Mouse (Mus musculus) midbrain, embryonic 16.5 days (tissue): ENCODE results near the gene Gmds. TPM values are rescaled to one million over a fixed set of nuclear protein-coding genes. Genes with fewer than 3 reads are reported as not detected.

Source experiments
- ATAC-seq: fragments of 200-750 bp; cut with Nextera tagmentation; 2 replicates; pipeline ENCODE4 v1.8.0; 2017; ENCODE audit warnings: moderate TSS enrichment
- H3K27ac ChIP-seq: fragments of 300-500 bp; sonication (generic); 2 replicates; pipeline ENCODE4 v1.5.1; 2014; ENCODE audit warnings: mild to moderate bottlenecking, low read length, mixed read lengths
- H3K27me3 ChIP-seq: fragments of 300-500 bp; sonication (generic); 2 replicates; pipeline ENCODE4 v1.6.1; 2014; ENCODE audit warnings: low read depth, low read length, mixed read lengths; ENCODE audit not compliant: control insufficient read depth, insufficient read depth
- H3K36me3 ChIP-seq: fragments of 300-500 bp; sonication (generic); 2 replicates; pipeline ENCODE4 v1.6.1; 2014; ENCODE audit warnings: mild to moderate bottlenecking, low read length, moderate library complexity, mixed read lengths; ENCODE audit not compliant: control insufficient read depth, insufficient read depth
- H3K4me1 ChIP-seq: fragments of 300-500 bp; sonication (generic); 2 replicates; pipeline ENCODE4 v1.6.1; 2014; ENCODE audit warnings: mild to moderate bottlenecking, low read length, mixed read lengths; ENCODE audit not compliant: control insufficient read depth, insufficient read depth
- H3K4me2 ChIP-seq: fragments of 300-500 bp; sonication (generic); 2 replicates; pipeline ENCODE4 v1.6.1; 2014; ENCODE audit warnings: mild to moderate bottlenecking, low read length, mixed read lengths
- H3K4me3 ChIP-seq: fragments of 300-500 bp; sonication (generic); 2 replicates; pipeline ENCODE4 v1.5.1; 2014; ENCODE audit warnings: low read depth, mild to moderate bottlenecking, low read length, moderate library complexity, mixed read lengths
- H3K9ac ChIP-seq: fragments of 300-500 bp; sonication (generic); 2 replicates; pipeline ENCODE4 v1.6.1; 2014; ENCODE audit warnings: low read depth, low read length, mixed read lengths
- H3K9me3 ChIP-seq: fragments of 300-500 bp; sonication (generic); replicated peaks from 2 replicates; pipeline ENCODE4 v1.6.1; 2014; ENCODE audit warnings: mild to moderate bottlenecking, low read length, mixed read lengths; ENCODE audit not compliant: control insufficient read depth, poor library complexity, severe bottlenecking
- WGBS: fragments of 180-500 bp; shearing (Covaris S2); extraction: QIAGEN DNeasy Blood & Tissue Kit; methylation state at CpG from one replicate; pipeline ENCODE4 v1.1.7; 2014; 5-methylcytosine and 5-hydroxymethylcytosine counted together
- polyA plus RNA-seq: library from polyadenylated mRNA; unstranded; fragments of >200 nt; fragmentation: Nextera tagmentation; extraction: Ambion mirVana; gene quantifications from 2 replicates; pipeline ENCODE4 v1.2.1, GENCODE M21; 2015

Gene Gmds
- polyA plus RNA-seq, 1 experiment from 2014 or later, result 34.9 TPM

DNA sequence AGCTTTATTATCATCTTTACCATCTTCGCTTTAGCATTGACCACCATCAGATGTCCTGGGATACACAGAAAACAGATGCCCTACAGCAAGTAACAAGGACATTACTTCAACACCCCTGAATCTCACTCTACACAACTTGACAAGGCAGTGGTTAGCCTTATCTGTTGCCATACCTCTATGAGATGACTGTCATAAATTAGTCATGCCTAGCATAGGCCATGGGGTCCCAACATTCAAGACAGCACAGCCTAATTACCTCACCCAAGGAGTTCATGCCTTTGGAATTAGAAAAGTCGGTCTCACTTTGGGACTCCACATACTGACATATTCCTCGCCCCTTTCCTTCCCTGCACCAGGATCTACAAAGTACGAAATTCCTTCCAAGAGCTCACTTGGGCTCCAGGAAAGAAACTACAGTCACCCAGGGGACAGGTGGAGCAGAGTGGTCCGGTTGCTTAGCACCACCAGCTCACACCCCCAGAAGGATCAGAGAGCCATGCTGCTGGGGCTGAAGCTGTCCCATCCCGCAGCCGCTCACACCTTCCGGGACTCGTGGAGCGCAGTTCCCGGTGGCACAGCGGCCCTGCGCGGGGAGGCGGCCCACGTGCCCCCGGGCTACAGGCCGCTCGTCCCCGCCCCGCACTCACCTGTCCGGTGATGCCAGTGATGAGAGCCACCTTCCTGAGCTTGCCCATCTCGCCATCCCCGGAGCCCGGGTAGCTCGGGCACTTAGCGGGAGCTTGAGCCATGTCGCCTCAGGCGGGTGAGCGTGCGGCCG is 616 bp downstream of the Gmds start:
- 5% methylated on average over 29 of the region's 32 CpGs for WGBS
- peak; percentile 6 for ATAC-seq

DNA sequence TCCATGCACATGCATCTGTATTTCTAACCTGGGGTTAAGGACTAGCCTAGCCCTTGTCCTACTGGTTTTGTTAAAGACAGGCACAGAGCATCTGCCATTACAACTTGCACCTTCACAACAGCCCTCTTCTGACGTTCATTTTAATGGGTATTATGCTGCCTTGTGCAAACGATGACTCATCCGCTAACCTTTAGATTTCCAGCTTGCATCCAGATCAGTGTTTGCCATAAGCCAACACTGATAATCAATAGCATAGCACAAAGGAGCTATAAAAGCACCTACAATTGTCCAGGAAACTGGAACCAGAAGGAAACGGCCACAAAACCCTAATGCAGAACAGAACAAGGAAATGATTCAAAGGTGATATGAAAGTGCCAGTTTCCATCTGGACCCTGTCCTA is 20.2 kb downstream of the Gmds start:
- no peak for ATAC-seq
- Histone ChIP-seq H3K4me1 (no peaks in the 10 kb centered on the region), H3K36me3 (no peaks in the 10 kb centered on the region), H3K27me3 (no peaks in the 10 kb centered on the region), H3K27ac (no peak overlapping the region), H3K9me3 (no peaks in the 10 kb centered on the region), H3K9ac (no peak overlapping the region), H3K4me2 (no peak overlapping the region), H3K4me3 (no peak overlapping the region)
- WGBS, result 85% methylated on average over 4 of the region's 4 CpGs

More for the DNA sequence above, 616 bp downstream of the Gmds start:
- H3K9me3 ChIP-seq, result no peaks in the 10 kb centered on the region
- peak overlapping the region; percentile 83 for H3K4me2 ChIP-seq
- peak overlapping the region; percentile 63 for H3K4me3 ChIP-seq
- H3K9ac ChIP-seq, result peak overlapping the region; percentile 84
- H3K27ac ChIP-seq, result peak overlapping the region; percentile 78
- H3K36me3 ChIP-seq, result no peaks in the 10 kb centered on the region
- no peaks in the 10 kb centered on the region for H3K27me3 ChIP-seq
- peaks cover 12% of the 10 kb centered on the region for H3K4me1 ChIP-seq

DNA sequence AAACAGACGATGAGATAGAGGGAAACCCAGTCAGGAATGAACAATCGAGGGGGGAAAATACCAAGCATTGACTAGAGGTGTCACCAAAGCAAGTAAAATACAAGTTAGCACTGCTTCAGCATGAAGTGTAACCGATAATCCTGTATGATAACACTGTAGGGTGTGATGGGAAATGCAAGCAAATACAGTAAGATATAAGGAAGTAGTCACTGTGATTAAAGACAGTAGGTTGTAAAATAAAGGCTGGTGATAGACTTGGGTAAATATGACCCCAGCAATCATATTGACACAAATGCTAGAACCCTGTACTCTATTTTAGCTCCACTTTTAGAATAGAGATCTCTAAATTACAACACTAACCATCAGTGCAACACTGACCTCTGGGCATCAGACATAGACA is 21.2 kb downstream of the Gmds start:
- Histone ChIP-seq H3K4me1 (no peaks in the 10 kb centered on the region), H3K27ac (no peak overlapping the region), H3K4me2 (no peak overlapping the region), H3K36me3 (no peaks in the 10 kb centered on the region), H3K9ac (no peak overlapping the region), H3K27me3 (no peaks in the 10 kb centered on the region), H3K9me3 (no peaks in the 10 kb centered on the region), H3K4me3 (no peak overlapping the region)
- no peak for ATAC-seq
- WGBS, result 87% methylated on average over 3 of the region's 3 CpGs

DNA sequence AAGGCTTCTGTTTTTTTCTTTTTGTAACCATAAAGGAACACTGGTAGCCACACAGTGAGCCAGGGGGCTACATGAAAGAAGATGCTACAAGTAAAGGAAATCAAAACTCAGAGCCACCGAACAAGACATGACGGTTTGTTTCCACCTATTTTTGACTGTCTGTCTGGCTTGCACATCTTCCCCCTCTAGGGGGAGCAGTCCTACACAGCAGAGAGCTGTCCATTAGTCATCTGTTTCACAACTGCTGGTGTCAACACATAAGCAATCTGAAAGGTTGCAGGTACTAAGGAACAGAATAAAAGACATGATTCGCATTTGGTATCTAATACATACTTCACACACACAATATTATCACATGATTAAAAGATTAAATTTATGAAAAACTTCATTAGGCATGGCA is 25.9 kb downstream of the Gmds start:
- Histone ChIP-seq H3K9me3 (no peaks in the 10 kb centered on the region), H3K36me3 (no peaks in the 10 kb centered on the region), H3K4me1 (no peaks in the 10 kb centered on the region), H3K27ac (no peak overlapping the region), H3K4me2 (no peak overlapping the region), H3K27me3 (no peaks in the 10 kb centered on the region), H3K9ac (no peak overlapping the region), H3K4me3 (no peak overlapping the region)
- ATAC-seq, result no peak
- WGBS, result 81% methylated on average over 3 of the region's 3 CpGs

DNA sequence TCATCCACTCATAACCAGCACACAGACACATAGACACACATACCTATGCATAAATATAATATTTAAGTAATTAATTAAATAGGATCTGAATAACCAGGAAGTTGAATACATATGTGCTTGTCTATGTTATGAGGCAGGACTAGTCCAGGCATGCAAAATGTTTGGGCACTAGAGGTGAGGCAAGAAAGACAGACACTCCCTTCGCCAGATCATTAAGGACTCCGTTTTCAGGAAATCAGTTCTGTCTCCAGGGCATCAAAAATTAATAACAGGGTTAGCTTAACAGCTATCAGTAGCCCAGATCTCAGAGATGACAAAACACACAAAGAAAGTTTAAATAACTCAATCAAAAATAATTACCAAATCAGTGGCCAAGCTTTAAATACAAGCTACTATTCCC is 27.1 kb downstream of the Gmds start:
- Histone ChIP-seq H3K36me3 (no peaks in the 10 kb centered on the region), H3K27me3 (no peaks in the 10 kb centered on the region), H3K9me3 (no peaks in the 10 kb centered on the region), H3K9ac (no peak overlapping the region), H3K4me2 (no peak overlapping the region), H3K4me3 (no peak overlapping the region), H3K27ac (no peak overlapping the region), H3K4me1 (no peaks in the 10 kb centered on the region)
- 97% methylated on average over 2 of the region's 2 CpGs for WGBS
- no peak for ATAC-seq

DNA sequence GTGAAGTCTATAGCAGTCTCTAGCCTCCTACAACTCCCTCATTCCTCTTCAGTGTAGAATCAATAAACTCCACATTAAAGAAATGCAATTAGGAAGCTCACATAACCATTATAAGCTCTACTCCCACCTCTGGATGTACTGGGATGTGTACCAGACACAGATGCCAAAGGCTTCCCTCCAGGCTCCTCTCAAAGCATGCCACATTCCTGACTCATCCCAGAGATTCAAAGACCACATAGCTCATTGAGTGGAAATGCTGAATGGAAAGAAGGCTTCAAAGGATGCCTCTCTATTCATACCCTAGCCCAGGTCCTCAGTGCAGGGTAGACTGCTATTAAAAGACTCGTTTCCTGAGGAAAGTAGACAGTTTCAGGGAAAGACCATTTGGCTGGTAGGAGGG is 40.1 kb downstream of the Gmds start:
- H3K4me1 ChIP-seq, result no peaks in the 10 kb centered on the region
- H3K9me3 ChIP-seq, result no peaks in the 10 kb centered on the region
- H3K9ac ChIP-seq, result no peak overlapping the region
- H3K27ac ChIP-seq, result no peak overlapping the region
- no peak for ATAC-seq
- no peak overlapping the region for H3K4me3 ChIP-seq
- 23% methylated on average over 1 of the region's 1 CpGs for WGBS
- H3K36me3 ChIP-seq, result no peaks in the 10 kb centered on the region
- no peaks in the 10 kb centered on the region for H3K27me3 ChIP-seq
- H3K4me2 ChIP-seq, result no peak overlapping the region

DNA sequence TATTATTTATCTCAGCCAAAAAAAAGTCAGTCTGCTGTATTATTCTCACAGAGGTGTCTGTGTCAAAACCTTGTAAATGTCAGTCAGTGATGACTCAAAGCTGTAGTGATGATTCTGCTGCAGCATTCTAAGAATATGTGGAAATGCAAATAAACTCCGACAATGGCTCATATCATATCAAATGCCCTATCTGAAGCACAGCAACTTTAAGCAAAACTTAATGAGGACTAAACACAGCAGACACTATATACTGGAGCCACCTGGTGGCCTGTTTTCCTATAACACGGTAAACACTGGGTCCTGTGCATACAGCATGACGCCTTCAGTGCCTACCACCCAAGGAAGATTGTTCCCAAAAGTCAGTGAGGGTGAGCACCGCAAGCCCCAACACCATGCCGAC is 41.1 kb downstream of the Gmds start:
- 46% methylated on average over 5 of the region's 5 CpGs for WGBS
- H3K27ac ChIP-seq, result no peak overlapping the region
- no peak overlapping the region for H3K4me3 ChIP-seq
- no peaks in the 10 kb centered on the region for H3K36me3 ChIP-seq
- H3K9me3 ChIP-seq, result no peaks in the 10 kb centered on the region
- H3K9ac ChIP-seq, result no peak overlapping the region
- ATAC-seq, result peak; percentile 58
- H3K27me3 ChIP-seq, result no peaks in the 10 kb centered on the region
- no peaks in the 10 kb centered on the region for H3K4me1 ChIP-seq
- no peak overlapping the region for H3K4me2 ChIP-seq

DNA sequence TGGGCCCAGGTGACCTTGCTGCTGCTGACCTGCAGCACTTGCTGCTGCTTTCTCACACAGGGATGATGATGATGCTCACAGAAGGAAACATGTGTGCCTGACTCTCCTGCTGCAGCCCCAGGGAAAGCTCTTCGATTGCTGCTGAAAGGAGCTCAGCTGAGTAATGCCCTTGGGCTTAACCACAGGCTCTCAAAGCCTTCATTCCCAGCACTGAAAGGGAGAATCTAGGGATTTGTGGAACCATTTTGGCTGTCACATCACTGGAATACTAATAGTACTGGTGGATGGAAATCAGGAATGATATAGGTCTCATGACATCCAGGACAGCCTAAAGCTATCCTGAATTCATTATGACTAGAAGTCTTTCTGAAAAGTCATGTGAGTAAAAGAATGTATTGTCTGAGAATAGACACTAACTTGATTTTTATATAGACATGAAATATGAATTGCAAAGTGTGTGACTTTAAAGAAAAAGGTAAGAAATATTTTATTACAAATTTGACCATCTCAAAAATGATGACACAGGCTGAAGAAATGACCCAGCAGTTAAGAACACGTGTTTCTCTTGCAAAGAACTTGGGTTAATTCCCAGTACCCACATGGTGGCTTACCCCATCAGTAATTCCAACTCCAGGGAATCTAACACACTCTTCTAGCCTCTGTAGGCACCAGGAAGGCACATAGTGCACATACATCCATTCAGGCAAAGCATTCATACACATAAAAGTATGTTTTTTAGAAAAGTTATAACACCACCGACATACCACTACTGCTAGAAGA is 43.9 kb downstream of the Gmds start:
- H3K27ac ChIP-seq, result no peak overlapping the region
- no peaks in the 10 kb centered on the region for H3K27me3 ChIP-seq
- H3K4me3 ChIP-seq, result no peak overlapping the region
- H3K4me1 ChIP-seq, result no peaks in the 10 kb centered on the region
- no peak overlapping the region for H3K4me2 ChIP-seq
- no peak overlapping the region for H3K9ac ChIP-seq
- no peaks in the 10 kb centered on the region; the same call in 1 of the 2 replicates for H3K9me3 ChIP-seq
- peak; percentile 52; the same call in 1 of the 2 replicates for ATAC-seq
- WGBS, result 60% methylated on average over 3 of the region's 3 CpGs
- H3K36me3 ChIP-seq, result no peaks in the 10 kb centered on the region

DNA sequence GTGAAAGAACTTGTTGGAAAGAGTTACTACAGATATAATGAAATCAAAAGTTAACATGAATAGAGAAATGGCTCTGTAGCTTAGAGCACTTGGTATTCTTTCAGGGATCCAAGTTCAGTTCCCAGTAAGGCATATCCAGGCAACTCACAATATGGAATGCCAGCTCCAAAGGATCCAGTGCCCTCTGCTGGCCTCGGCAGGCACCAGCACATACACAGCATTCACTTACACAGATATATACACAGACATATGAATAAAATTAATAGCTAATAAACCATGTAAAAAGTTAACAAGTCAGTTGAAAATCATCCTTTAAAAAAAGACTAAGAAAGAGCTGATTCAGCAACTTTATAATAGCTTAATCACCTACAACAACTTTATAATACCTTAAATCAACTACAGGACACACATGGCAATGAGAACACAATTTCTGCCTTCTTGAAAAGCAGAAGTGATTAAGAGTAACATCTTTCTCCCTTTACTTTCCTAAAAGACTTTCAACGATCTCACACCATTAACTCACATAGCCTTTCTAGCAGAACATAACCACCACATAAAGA is 65.5 kb downstream of the Gmds start:
- no peaks in the 10 kb centered on the region for H3K9me3 ChIP-seq
- ATAC-seq, result no peak

More for the DNA sequence above, 65.5 kb downstream of the Gmds start:
- Histone ChIP-seq H3K4me3 (no peak overlapping the region), H3K27me3 (no peaks in the 10 kb centered on the region), H3K36me3 (no peaks in the 10 kb centered on the region), H3K9ac (no peak overlapping the region), H3K27ac (no peak overlapping the region), H3K4me2 (no peak overlapping the region), H3K4me1 (no peaks in the 10 kb centered on the region)
- 93% methylated on average over 2 of the region's 2 CpGs for whole genome bisulfite sequencing
